Mouse (Mus musculus) heart, postnatal 10 days (tissue): Measurements from ENCODE around the gene Serpinb6c. TPM values are rescaled to one million over a fixed set of nuclear protein-coding genes. Genes with fewer than 3 reads are reported as not detected.
"Not testable (repeated sequence)": the region's sequence is repeated elsewhere in the genome, so short reads cannot be mapped to it uniquely, and the experiment has no call there.

Experiments used
- DNase-seq, 2 experiments: peaks; one replicate each; pipeline ENCODE4 v3.0.0; 2021
- intact Hi-C: fragments of 180-260 bp; cut with DNase I; formaldehyde crosslinking; loops from one replicate; pipeline ENCODE4 v1.15.1; 2025
- total RNA-seq, 2 experiments: library from RNA; stranded (reverse); gene quantifications; 2 replicates each; pipeline ENCODE4 v1.2.3; 2021

Gene Serpinb6c
- under 1 TPM in 1 of 2 experiments, not detected in 1; 0.19 TPM for total RNA-seq

DNA sequence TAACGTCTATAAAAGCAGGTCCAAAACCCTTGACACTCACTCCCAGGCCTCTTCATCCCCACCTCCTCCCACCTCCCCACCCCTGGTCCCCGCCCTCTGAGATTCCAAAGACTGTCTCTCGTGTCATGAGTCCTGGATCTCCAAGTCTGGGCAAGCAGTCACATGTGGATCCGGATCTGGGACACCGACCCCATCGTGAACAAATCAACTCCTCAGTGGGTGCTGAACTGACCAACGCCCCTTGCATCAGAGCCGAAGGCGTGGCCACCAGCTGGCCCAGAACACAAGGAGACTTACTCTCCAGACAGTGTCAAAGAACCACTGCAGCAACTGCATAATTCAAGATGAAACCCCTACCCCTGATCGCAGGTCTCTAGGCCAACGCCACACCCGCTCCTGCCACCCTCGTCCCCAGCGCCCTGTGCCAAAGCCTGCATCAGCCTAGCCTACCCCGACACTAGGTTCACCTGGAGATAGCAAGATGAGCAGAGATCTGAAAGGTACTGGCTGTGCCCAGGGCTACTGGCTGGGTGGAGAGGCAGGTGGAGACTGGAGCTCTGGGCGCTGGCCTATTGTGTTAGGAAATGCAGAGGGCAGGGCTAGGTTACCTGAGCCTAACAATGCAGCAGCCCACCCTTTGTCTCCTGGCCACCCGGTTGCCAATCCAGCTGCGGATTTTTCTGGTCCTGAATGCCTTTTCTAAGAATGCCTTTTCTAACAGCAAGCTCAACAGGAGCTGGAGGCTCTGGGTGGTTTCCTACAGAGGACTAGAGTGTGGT is at the start of gene Serpinb6c:
Gene Serpinb6c (minus strand): TSS at position 533 of the 779 bp plus-strand sequence.
- DNase-seq, result no peak
- intact Hi-C loops, result no loop called here

DNA sequence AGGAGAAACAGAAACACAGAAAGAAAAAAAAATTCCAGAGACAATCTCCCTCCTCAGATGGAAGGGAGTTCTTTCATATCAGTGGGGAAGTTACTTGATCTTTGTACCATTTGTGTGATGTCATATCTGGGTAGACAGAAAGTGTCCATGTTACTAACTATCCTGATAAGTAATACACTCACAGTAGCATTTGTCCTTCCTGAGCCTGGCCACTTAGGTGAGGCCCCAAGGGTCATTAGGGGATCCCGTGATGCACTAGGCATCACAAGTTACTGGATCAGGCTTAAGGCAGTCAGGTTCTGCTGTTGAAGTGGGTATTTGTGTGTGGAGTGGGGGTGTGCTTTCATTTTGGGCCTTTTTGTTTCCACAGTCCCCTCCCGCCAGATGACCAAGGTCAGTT is 47.4 kb upstream of the Serpinb6c start:
- intact Hi-C loops, result no loop called here

DNA sequence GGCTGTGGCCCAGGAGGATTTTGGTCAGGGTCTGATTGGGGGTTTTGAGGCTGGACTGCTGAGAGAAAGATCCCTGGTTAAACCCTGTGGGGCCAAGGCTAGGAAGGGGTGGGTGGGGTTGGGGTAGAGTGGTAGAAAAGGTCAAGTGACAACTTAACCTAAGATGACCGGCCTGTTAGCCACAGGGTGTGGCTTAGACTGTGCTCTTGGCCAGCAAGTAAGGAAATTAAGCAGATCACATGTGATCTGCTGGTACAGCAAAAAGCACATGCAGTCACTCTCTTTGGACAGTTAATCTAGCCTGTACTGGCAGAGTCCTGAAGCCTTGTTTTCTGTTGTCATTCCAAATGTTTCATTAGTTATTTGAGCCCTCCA is 46.6 kb upstream of the Serpinb6c start:
- no peak for DNase-seq

More for the DNA sequence above, 47.4 kb upstream of the Serpinb6c start:
- no peak for DNase-seq

DNA sequence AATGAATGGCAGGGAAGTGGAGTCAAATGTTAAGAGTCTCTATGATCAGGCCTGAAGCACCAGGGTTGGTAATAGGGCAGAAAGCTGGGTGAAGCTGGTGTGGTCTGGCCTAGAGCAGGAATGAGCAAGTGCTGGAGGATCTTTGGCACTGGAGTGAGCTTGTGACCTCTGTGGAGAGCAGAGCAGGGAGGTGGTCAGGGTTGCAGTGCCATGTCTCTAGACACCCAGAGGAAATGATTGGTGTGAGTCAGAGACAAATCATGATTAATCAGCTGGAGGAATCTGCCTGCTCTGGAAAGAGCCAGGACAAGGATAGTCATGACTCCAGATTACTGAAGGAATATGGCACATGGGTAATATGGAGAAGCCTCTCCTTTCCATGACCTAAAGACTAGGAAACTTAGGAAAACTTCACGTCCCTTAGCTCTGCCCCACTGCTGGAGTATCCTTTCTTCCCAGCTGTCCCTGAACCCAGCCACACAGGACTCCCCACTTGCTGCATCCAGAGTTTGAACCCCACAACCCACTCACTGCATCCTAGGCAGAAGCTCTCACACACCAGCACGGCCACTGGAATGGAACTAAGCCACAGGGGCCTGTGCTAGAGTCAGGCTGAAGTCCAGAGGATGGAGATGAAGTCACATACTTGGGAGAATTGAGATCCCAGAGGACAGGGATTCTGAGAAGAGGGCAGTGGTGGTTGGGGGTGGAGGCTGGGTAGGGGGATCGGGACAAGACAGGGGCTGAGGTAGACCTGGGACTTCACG is 46.0 kb upstream of the Serpinb6c start:
- no peak for DNase-seq
- intact Hi-C loops, result no loop called here

More for the DNA sequence above, 46.6 kb upstream of the Serpinb6c start:
- intact Hi-C loops, result no loop called here

DNA sequence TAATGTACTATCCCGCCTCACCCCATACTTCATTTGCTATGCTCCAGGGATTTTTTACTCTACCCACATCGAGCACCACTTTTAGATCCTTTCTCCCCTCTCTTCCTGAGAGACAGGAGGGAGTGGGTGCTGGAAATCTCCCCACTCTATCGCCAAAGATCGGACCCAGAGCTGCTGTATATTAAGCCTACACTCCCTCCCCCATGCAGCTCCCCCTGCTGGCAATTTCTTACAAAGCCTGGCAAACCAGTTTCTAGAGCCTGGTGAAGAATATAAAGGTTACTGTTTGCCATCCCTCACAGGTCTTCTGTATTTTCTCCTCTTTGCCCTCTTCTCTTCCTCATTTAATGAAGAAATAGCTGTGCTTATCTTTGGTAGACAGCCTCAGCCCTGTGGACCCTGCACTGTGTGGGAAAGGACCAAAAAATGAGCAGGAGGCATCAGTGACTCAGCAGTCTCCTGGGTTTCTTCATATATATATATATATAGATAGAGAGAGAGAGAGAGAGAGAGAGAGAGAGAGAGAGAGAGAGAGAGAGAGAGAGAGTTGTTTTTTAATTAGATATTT is 36.8 kb upstream of the Serpinb6c start:
- peak in 1 of 2 experiments; percentile 47 for DNase-seq
- intact Hi-C loops, result no loop called here

DNA sequence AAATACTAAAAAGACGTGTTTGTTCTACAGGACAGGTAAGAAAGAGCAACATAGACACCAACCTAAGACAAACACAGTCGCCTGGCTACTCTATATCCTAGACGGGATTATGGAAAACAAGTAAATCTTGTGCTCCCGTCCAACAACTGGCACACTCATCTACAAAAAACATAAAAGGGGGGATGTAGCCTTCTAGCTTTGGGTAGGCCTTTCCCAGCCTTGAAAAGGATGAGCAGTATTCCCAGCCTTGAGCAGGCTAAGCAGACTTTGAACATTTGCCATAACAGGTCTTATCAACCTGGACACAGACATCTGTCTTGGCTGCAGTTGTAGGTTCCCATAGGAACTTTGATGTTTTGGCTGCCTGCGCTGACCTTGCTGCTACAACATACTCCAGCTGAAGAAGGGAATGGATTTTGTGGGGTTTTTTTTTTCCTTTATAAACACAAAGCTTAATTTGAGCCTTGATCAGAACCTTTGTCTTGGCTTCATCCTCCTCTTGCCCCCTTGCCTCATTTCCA is 35.8 kb upstream of the Serpinb6c start:
- intact Hi-C loops, result no loop called here
- DNase-seq, result peak; percentile 27 to 40

DNA sequence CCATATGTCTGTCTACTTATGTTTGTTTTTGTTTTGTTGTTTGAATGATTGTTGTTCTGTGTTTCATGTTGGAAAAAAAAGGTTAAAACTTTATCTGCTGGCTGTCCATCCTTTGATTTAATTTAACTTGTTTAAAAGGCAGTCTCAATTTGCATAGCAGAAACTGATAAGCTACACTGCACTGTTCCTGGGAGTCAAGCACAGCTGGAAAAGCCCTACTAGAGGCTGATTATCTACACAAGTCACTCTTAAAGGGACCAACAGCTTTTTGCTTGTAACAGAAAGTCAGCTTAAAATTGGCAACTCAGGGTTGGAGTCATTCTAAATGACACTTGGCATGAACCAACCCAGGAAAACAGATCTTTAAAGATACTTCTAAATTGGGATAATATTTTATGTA is 32.1 kb upstream of the Serpinb6c start:
- DNase-seq, intact Hi-C loops: not testable (repeated sequence)

DNA sequence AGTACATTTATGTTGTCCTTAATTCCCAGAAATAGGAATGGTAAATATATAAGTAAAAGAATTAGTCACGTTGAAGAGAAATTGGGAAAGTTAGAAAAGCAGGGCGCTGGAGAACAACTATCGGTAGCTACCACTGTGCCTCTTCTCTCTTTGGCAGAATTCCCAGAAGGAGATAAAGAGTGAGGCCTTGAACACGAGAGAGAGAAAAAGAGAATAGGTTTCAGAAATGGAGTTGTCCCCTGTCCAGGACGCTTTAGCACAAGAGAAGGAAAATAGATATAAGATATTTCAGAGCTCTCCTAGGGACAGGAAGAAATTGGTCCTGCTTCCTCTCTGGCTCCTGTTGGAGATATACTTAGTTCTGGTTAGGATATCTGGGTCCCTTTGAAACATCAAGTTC is 31.6 kb upstream of the Serpinb6c start:
- intact Hi-C loops, result no loop called here
- no peak for DNase-seq

DNA sequence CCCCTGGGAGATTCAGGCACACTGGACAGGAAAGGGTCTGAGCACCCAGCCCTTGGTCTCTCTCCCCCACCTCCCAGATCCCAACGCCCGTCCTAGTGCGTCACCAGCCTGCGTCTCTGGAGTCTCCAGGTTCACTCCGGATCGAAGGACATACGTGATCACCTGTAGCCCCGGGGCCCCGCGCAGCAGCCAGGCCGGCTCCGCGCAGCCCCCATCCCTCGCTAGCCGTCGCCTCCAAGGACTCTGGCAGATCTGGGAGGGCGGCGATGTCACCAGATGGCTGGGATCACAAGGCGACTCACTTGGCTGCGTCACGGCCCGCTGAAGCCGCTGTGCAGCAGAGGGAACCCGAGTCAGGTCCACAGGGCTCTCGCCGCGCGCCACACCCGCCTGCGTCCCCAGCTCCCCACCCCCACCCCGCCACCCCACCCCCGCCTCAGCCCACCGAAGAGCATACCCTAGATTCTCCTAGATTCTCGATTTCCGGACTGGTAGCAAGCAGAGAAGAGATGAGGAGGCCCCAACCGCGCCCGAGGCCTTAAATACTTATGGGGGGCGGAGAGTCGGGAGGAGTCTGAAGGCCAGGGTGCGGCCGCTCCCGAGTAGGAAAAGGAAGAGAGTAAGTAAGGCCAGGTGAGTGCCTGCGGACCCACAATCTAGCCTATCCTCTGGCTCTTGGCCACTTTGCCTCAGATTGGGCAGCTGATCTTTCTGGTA is 30.1 kb upstream of the Serpinb6c start:
- intact Hi-C loops, result no loop called here
- DNase-seq, result peak; percentile 71 to 74

DNA sequence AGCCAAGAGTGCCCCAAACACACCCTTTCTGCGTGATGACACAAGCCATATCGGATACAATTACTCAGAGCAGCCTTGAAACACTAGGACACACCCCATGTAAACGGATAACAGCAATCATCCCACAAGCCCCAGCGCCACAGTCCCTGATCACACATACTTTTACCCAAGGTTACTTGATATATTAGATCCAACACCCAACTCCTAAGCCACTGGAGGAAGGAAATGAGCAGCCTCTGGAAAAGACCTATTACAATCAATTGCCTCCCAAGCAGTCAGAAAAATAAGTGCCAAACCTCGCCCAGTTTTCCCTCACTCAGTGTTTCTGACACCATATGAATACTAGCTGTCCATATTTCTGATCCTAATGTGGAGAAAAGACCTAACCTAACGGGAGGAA is 29.2 kb upstream of the Serpinb6c start:
- peak in 1 of 2 experiments; percentile 30 for DNase-seq
- intact Hi-C loops, result no loop called here

DNA sequence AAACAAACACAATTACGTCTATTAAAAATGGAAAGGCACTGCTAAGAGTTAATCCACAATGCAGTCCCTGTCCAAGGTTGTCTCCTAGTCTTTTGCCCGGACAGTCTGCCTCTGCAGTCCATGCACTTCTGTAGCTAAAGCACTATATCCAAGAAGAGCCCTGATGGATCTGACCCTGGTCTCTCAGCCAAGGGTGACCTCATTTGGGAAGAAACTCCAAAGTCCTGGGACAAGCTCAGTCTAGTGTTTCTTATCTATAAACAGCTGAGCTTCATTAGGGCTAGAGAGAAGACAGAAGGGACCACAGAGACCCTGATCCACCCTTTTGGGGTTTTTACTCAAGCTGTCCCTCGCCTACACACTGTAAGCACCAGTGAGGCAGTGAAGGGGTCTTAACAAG is 25.4 kb upstream of the Serpinb6c start:
- intact Hi-C loops, result no loop called here
- DNase-seq, result peak; percentile 81 to 82

DNA sequence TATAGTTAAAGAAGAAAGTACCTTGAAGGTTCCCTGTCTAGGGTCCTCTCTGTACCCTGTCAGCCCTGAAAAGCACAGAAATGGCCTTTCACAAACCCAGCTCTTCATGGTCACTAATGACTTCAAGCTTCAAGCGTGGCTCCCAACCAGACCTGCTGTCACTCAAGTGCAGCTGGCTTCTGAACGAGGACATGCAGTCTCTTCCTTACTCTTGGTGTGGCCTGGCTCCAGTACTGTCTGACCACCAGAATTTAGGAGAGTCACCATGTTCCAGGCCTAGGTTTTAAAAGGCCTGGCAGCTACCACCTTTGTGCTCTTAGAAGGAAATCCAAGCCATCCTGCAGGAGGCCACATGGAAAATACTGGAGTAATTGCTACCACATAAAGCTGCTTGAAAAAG is 24.8 kb upstream of the Serpinb6c start:
- DNase-seq, result no peak
- intact Hi-C loops, result no loop called here

DNA sequence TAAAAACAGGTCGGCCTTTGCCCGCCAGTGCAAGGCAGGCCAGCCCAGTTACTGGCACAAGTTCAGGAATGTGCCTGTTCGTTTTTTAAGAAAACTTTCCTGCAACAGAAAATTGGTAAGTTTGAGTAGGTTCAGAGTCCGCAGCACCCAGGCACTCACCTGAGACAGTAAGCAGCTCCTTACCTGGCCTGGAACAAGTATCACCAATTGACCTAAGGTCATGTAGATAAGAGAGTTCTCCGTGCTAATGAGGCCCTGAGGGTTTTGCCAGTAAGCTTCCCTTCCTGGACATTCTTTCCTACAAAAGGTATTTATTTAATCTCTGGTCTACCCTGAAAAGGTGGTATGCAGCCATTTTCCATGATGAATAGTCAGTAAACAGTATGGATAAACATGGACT is 16.2 kb upstream of the Serpinb6c start:
- DNase-seq, result no peak
- intact Hi-C loops, result no loop called here

DNA sequence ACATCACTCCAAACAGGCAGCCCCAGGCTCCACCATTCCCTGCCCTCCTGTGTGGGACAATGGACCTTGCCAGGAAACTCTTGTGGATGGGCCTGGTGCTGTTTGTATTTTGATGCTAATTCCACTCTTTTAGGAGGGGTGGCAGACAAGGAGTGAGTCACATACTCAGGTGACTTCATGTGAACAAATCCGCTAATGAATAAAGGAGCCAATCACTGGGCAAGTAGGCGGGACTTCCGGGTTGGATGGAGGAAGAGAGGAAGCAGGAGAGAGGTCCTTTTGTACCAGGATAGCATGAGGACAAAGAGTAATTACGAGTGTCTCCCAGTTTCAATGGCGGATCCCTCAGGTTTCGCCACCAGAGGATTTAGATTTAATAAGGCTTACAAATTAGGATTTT is 15.5 kb upstream of the Serpinb6c start:
- DNase-seq, result no peak
- intact Hi-C loops, result no loop called here

DNA sequence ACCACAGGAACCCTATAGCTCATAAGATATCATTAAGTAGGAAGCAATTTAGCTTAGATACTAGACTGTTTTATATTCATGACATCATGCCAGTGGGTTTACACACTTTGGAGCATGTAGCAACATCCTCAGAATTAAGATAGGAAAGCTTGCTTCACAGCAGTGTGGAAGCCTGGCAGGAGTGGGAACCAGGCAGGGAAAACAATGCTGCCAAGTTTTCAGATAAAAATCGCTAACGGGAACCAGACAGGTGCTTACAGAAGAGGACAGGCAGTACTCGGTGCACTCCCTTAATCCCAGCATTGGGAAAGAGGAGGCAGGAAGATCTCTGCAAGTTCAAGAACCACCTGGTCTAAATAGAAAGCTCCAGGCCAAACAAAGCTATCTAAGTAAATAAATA is 1.3 kb upstream of the Serpinb6c start:
- no peak for DNase-seq
- intact Hi-C loops, result no loop called here

DNA sequence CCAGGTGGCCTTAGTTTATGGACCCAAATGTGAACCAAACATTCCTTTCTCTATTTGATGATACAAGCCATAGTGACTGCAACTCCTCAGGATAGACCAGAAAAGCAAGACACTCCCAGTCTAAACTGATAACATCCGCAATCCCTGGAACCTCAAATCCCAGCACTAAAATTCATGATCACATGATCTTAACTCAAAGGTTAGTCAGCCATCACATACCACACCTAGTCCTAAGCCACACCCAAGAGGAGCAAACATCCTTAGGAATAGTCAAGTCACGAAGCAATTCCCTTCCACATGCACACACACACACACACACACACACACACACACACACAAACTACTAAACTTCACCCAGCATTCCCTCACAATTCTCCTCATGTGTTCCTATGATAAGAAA is 2.2 kb downstream of the Serpinb6c start:
- no peak for DNase-seq
- intact Hi-C loops, result no loop called here

DNA sequence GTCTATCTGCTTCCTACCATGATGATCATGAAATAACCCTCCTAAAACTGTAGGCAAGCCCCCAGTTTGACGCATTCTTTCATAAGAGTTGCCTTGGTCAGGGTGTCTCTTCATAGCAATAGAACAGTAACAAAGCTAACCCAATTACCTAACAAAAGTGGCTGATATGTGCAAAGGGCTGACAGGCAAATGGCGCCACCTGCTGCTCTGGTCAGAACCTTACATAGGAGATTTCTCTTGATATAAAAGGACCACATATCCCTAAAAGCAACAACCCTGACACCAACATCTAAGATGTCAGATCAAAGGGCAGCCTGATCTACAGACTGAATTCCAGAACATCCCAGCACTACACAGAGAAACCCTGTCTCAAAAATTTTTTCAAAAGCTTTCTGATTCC is 11.3 kb downstream of the Serpinb6c start:
- intact Hi-C loops, result loop anchor here (5.0 kb wide), 1 partner anchor 992 kb away; no protein-coding TSS in a partner anchor
- peak in 1 of 2 experiments; percentile 25 for DNase-seq

DNA sequence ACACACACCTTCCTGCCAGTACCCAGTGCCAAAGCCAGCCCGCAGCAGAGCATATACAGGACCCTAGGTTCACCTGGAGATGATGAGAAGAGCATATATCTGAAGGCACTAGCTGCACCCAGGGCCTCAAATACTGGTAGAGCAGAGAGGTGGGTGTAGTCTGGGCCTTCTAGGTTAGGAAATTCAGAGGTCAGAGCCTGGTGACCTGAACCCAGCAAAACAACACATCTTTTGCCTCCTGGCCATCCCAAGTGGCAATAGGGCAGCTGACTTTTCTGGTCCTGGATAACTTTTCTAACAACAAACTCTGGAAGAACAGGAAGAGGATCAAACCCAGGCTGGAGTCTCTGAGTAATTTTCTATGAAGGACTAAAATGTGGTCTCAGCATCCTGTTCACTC is 62.2 kb downstream of the Serpinb6c start, which contains the start of gene Serpinb6e:
Gene Serpinb6e (minus strand): TSS at position 101 of the 400 bp plus-strand sequence.
- DNase-seq, result no peak
- intact Hi-C loops, result no loop called here

DNA sequence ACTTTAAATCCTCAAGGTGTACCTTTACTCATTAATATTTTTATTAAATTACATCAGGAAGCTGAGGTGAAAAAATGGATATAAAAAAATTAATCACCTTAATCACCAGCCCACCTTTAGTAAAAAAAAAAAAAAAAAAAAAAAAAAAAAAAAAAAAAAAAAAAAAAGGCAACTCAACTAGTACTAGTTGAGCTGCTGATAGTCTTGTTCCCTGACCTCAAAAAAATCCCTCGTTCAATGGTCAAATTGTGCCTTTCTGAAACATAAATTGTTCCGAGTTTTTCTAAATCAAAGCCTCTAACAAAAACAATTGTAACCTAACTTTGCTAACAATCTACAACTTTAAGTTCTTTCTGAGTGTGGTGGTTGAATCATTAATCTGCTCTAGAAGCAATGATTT is 74.8 kb downstream of the Serpinb6c start:
- no peak for DNase-seq
- intact Hi-C loops, result no loop called here
